Mouse (Mus musculus) stomach, embryonic 15.5 days (tissue): ENCODE data around the gene Duxf3. TPM values are rescaled to one million over a fixed set of nuclear protein-coding genes. Genes with fewer than 3 reads are reported as not detected.
"Not testable (repeated sequence)": the region's sequence is repeated elsewhere in the genome, so short reads cannot be mapped to it uniquely, and the experiment has no call there.

Experiments used
- ATAC-seq: fragments of 200-750 bp; cut with Nextera tagmentation; 2 replicates; pipeline ENCODE4 v1.8.0; 2017; ENCODE audit warnings: low read depth, moderate number of reproducible peaks, moderate TSS enrichment; ENCODE audit not compliant: insufficient read depth, low FRiP score
- H3K27ac ChIP-seq: fragments of 300-500 bp; sonication (generic); 2 replicates; pipeline ENCODE4 v1.5.1; 2015; ENCODE audit warnings: mild to moderate bottlenecking, inconsistent platforms
- H3K27me3 ChIP-seq: fragments of 300-500 bp; sonication (generic); replicated peaks from 2 replicates; pipeline ENCODE4 v1.6.1; 2015; ENCODE audit warnings: inconsistent platforms
- H3K36me3 ChIP-seq: fragments of 300-500 bp; sonication (generic); 2 replicates; pipeline ENCODE4 v1.6.1; 2015; ENCODE audit warnings: inconsistent platforms
- H3K4me1 ChIP-seq: fragments of 300-500 bp; sonication (generic); 2 replicates; pipeline ENCODE4 v1.6.1; 2015; ENCODE audit warnings: inconsistent platforms
- H3K4me2 ChIP-seq: fragments of 300-500 bp; sonication (generic); 2 replicates; pipeline ENCODE4 v1.6.1; 2015; ENCODE audit warnings: mild to moderate bottlenecking, inconsistent platforms
- H3K4me3 ChIP-seq: fragments of 300-500 bp; sonication (generic); replicated peaks from 2 replicates; pipeline ENCODE4 v1.5.1; 2015; ENCODE audit warnings: inconsistent platforms
- H3K9ac ChIP-seq: fragments of 300-500 bp; sonication (generic); 2 replicates; pipeline ENCODE4 v1.6.1; 2015; ENCODE audit warnings: inconsistent platforms
- H3K9me3 ChIP-seq: fragments of 300-500 bp; sonication (generic); 2 replicates; pipeline ENCODE4 v1.6.1; 2016; ENCODE audit warnings: inconsistent platforms
- WGBS: fragments of 180-500 bp; shearing (Covaris S2); methylation state at CpG from one replicate; pipeline ENCODE4 v1.1.7; 2015; 5-methylcytosine and 5-hydroxymethylcytosine counted together
- polyA plus RNA-seq: library from polyadenylated mRNA; unstranded; fragments of >200 nt; fragmentation: Nextera tagmentation; extraction: Ambion mirVana; gene quantifications from 2 replicates; pipeline ENCODE4 v1.2.1, GENCODE M21; 2015

Duxf3 gene
- not detected in 2 replicates for polyA plus RNA-seq

GRCm38 (mm10) chr10:58232641-58232969 is at the start of gene Duxf3:
Gene Duxf3, minus strand, starts transcription at chr10:58232675.
- not testable (repeated sequence) for H3K27ac ChIP-seq, H3K4me2 ChIP-seq, H3K27me3 ChIP-seq, H3K4me3 ChIP-seq, H3K36me3 ChIP-seq, H3K9me3 ChIP-seq, H3K9ac ChIP-seq, H3K4me1 ChIP-seq
- WGBS = 78% methylated on average over 6 of the region's 8 CpGs
- ATAC-seq = peak; percentile 45

DNA sequence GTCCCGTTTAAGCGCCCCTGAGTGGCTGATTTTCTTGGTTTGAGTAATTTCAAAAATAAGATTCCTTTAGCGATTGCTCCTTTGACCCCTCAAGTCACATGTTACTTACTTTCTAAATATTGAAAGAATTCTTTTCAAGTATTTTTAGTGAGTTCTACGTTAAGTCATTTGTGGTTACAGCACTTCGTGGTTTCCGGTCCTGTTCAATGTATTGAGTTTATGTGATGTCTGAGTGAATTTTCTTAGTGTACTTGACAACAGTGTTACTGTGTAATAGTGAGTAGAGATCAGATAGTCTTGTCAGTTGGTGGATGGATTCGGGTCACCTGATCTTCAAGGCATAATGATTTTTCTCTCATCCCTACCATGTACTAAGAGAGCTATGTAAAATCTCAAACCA is 49.8 kb upstream of the Duxf3 start:
- Histone ChIP-seq H3K4me1 (no peaks in the 10 kb centered on the region), H3K4me2 (no peak overlapping the region), H3K9ac (no peak overlapping the region), H3K9me3 (no peaks in the 10 kb centered on the region), H3K27me3 (no peaks in the 10 kb centered on the region), H3K27ac (no peak overlapping the region), H3K4me3 (no peak overlapping the region), H3K36me3 (peaks cover 24% of the 10 kb centered on the region)
- no peak for ATAC-seq
- 88% methylated on average over 7 of the region's 7 CpGs for WGBS

DNA sequence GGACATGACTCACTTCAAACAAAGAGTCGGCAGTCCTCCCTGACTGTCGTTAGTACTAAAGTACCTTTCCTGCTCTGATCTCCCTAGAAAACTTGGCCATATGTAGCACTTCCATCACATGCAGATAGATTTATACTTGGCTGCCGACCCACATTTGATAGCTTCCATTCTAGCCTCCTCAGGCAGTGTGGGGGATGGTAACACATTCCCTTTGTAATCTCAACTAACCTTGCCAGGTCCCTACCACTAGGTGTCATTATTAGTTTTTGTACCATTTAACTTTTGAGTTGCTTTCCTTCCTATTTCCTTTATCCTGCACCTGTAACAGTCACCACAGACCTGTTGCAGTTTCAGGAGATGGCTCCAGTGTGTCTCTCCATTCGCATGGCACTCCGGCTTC is 26.0 kb upstream of the Duxf3 start:
- Histone ChIP-seq H3K4me2 (no peak overlapping the region), H3K27me3 (no peaks in the 10 kb centered on the region), H3K9me3 (no peaks in the 10 kb centered on the region), H3K4me3 (no peak overlapping the region), H3K36me3 (peaks cover 6% of the 10 kb centered on the region), H3K4me1 (no peaks in the 10 kb centered on the region), H3K9ac (no peak overlapping the region), H3K27ac (no peak overlapping the region)
- no peak for ATAC-seq
- WGBS = 60% methylated on average over 5 of the region's 5 CpGs

DNA sequence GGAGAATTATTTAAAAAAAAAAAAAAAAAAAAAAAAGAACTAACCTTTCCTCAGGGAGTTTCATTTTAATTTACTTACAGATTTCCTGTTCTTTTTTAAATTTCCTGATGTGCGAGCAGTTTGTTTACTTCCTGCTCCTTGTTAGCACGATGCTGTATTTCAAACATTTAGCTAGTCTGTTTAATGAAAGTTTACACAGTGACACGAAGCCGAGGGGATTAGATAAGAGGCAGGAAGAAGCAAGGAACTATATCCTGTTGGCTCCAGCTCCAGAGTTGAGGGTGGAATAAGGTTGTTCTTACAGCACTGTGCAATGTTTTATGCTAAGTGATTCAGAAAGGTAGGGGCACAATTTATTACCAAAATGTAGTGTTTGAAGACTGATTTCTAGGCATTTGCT is 23.5 kb upstream of the Duxf3 start:
- WGBS = under 1% methylated on average over 4 of the region's 4 CpGs
- no peaks in the 10 kb centered on the region for H3K27me3 ChIP-seq

DNA sequence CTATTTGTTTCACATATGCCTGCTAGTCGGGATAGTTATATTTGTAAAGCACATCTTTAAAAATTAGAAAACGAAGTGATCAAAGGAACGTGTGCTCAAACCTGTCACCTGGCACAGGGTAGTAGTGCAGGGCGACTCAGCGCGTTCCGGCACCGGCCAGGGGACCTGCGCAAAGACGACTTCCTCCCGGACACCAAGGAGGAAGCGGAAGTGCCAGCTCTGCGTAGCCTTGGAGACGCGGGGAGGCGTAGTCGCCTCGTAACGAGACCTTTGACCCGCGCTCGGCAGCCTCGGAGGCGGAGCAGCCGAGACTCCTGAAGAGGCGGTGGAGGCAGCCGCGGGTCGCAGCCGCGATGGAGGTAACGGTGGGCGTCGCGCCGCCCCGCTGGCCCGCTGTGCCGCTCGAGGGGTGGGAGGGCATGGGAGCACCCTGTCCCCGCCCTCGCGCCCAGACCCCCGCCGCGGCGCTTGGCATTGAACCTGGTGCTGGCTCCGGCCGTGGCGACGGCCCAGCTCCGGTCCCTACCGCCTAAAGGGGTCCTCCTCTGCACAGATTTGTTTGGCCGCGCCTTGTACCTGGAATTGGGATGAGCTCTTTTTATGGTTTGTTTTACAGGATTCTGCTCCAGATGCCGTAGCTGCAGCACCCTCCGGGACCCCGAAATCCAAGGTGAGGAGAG is 22.9 kb upstream of the Duxf3 start, which contains the start of gene Gcc2:
Gcc2 (plus strand) TSS at position 285 of the 680 bp plus-strand sequence.
- Histone ChIP-seq H3K27me3 (no peaks in the 10 kb centered on the region), H3K9me3 (no peaks in the 10 kb centered on the region), H3K4me3 (peak within 1 kb of the TSS; percentile 91), H3K4me1 (no peaks in the 10 kb centered on the region), H3K36me3 (0 out of 2 replicates have a peak, but pooled peaks cover 2% of the 10 kb centered on the region), H3K4me2 (peak within 1 kb of the TSS; percentile 51), H3K9ac (peak within 1 kb of the TSS; percentile 69; the same call in 1 of the 2 replicates), H3K27ac (peak within 1 kb of the TSS; percentile 80)
- peak; percentile 99 for ATAC-seq
- 0% methylated on average over 58 of the region's 58 CpGs for WGBS

More for the DNA sequence above, 23.5 kb upstream of the Duxf3 start:
- Histone ChIP-seq H3K4me3 (peak overlapping the region; percentile 91), H3K9me3 (no peaks in the 10 kb centered on the region), H3K9ac (0 out of 2 replicates have a peak overlapping the region, but pooled peaks have one; percentile 69), H3K27ac (peak overlapping the region; percentile 80; the same call in 1 of the 2 replicates), H3K4me2 (peak overlapping the region; percentile 51), H3K4me1 (no peaks in the 10 kb centered on the region), H3K36me3 (peaks cover 2% of the 10 kb centered on the region; the same call in 1 of the 2 replicates)
- ATAC-seq = no peak; the same call in 1 of the 2 replicates

GRCm38 (mm10) chr10:58254635-58255175 is 22.2 kb upstream of the Duxf3 start:
- Histone ChIP-seq H3K27me3 (no peaks in the 10 kb centered on the region), H3K9me3 (no peaks in the 10 kb centered on the region), H3K4me1 (no peaks in the 10 kb centered on the region), H3K9ac (no peak overlapping the region), H3K27ac (no peak overlapping the region), H3K36me3 (0 out of 2 replicates have a peak, but pooled peaks cover 2% of the 10 kb centered on the region), H3K4me2 (peak overlapping the region; percentile 51), H3K4me3 (peak overlapping the region; percentile 91)
- WGBS = 29% methylated on average over 6 of the region's 6 CpGs
- ATAC-seq = no peak

DNA sequence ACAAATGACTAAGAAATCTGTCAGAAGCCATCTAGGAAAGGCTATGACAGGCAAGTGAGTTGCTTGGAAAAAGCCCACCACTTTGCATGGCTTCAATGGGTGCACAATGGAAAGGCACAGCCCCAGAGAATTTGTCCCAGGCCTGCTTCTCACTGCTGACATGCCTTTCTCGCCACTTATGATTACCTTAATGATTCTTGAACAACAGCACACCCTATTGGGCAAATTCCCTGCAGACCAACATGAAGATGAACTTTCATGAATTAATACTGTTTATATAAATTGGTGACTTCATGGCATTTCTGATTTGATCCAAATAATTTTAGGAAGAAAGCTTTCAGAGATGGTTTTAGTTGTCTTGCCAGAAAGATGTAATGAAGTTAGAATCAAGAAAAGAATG is 17.1 kb upstream of the Duxf3 start:
- H3K4me2 ChIP-seq = no peak overlapping the region
- WGBS = 16% methylated on average over 1 of the region's 1 CpGs
- ATAC-seq = no peak

DNA sequence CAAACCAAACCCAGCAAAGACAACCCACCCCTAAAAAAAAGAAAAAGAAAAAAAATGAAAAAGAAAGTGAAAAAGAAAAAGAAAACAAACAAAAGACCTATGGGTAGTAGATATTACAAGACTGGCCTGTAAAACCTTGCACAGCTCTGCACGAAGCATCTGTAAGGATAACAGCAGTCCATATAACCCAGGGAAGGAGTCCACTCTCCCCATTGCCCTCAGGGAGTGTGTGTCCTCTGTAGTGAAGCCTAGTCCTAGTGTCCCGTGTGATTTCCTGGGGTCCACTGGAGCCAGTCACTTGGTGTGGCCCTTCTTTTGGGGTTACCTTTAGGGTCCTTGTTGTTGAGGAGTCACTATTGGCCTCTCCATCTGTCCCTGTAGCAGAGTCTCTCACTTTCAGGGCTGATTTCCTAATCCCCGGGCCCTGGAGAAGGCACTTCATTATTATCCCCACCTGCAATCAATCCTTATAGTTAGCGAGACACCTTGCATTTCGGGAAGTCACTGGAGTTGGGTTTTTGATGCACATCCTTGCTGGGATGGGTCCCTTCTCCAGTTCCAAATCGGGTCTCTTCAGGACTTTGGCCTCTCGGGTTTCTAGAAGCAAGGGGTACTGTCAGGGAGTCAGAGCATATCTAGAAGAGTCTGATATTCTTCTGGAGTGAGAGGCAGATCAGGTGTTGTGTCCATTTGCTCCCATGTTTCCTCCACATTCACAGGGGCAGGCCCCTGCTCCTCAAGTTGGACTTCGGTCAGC is 6.7 kb upstream of the Duxf3 start:
- H3K36me3 ChIP-seq, H3K4me3 ChIP-seq, H3K9me3 ChIP-seq, H3K9ac ChIP-seq, H3K27ac ChIP-seq, H3K4me1 ChIP-seq, H3K4me2 ChIP-seq, H3K27me3 ChIP-seq: not testable (repeated sequence)
- ATAC-seq = peak; percentile 84
- 83% methylated on average over 8 of the region's 8 CpGs for WGBS

More for the DNA sequence above, 17.1 kb upstream of the Duxf3 start:
- Histone ChIP-seq H3K27me3 (no peaks in the 10 kb centered on the region), H3K4me1 (no peaks in the 10 kb centered on the region), H3K4me3 (no peak overlapping the region), H3K27ac (no peak overlapping the region), H3K9me3 (no peaks in the 10 kb centered on the region), H3K36me3 (no peaks in the 10 kb centered on the region), H3K9ac (no peak overlapping the region)

DNA sequence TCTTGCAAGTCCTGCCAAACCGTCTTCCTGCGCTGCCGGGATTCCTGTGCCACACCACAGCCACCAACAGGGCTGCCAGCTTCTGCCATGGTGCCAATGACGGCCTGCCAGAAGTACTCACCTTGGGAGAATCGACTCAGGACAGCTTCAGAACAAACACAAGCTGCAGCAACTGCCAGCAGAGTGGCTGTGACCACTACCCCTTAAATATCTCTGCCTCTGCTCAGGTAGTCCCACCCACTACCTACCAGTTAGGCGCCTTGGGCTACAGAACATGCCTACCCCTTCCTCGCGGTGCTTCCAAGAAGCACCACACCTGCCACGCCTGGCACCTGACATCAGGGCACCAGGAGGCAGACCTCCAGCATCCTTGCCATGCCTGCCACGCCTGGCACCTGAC is 4.1 kb upstream of the Duxf3 start, which contains the start of gene Gm4981:
Gm4981 (minus strand) TSS at position 89 of the 400 bp plus-strand sequence.
- H3K4me2 ChIP-seq = no peak within 1 kb of the TSS

DNA sequence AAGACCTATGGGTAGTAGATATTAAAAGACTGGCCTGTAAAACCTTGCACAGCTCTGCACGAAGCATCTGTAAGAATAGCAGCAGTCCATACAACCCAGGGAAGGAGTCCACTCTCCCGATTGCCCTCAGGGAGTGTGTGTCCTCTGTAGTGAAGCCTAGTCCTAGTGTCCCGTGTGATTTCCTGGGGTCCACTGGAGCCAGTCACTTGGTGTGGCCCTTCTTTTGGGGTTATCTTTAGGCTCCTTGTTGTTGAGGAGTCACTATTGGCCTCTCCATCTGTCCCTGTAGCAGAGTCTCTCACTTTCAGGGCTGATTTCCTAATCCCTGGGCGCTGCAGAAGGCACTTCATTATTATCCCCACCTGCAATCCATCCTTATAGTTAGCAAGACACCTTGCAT is 2.5 kb upstream of the Duxf3 start:
- not testable (repeated sequence) for H3K4me2 ChIP-seq, H3K27ac ChIP-seq
- 79% methylated on average over 4 of the region's 4 CpGs for WGBS

More for the DNA sequence above, 4.1 kb upstream of the Duxf3 start, which contains the start of gene Gm4981:
- 88% methylated on average over 10 of the region's 10 CpGs for WGBS
- no peaks in the 10 kb centered on the region for H3K4me1 ChIP-seq
- no peak for ATAC-seq
- no peak within 1 kb of the TSS for H3K27ac ChIP-seq
- no peak within 1 kb of the TSS for H3K9ac ChIP-seq
- H3K27me3 ChIP-seq = no peaks in the 10 kb centered on the region
- no peaks in the 10 kb centered on the region for H3K36me3 ChIP-seq
- no peak within 1 kb of the TSS for H3K4me3 ChIP-seq
- H3K9me3 ChIP-seq = peaks cover 5% of the 10 kb centered on the region

GRCm38 (mm10) chr10:58233740-58234121 is 1.3 kb upstream of the Duxf3 start:
- not testable (repeated sequence) for H3K27ac ChIP-seq, H3K4me3 ChIP-seq, H3K36me3 ChIP-seq, H3K4me1 ChIP-seq, H3K27me3 ChIP-seq, H3K9ac ChIP-seq, H3K4me2 ChIP-seq, H3K9me3 ChIP-seq
- peak; percentile 0; the same call in 1 of the 2 replicates for ATAC-seq

More for the DNA sequence above, 2.5 kb upstream of the Duxf3 start:
- H3K4me3 ChIP-seq, ATAC-seq, H3K27me3 ChIP-seq, H3K4me1 ChIP-seq, H3K9ac ChIP-seq, H3K36me3 ChIP-seq, H3K9me3 ChIP-seq: not testable (repeated sequence)
